Mouse (Mus musculus): ENCODE measurements at regions not wholly inside any gene's neighbourhood (a gene's known extent, or its start where the extent isn't known, plus 50 kb on each side); places are given as distances from the start of the nearest gene placed in this dataset.
"Not testable (repeated sequence)": the region's sequence is repeated elsewhere in the genome, so short reads cannot be mapped to it uniquely, and the experiment has no call there.

GRCm38 (mm10) chr2:53728693-53729092 lies 356.7 kb downstream of the Rprm start:
- ATAC-seq (ENCODE audit: low FRiP score) (no peak), DNase-seq (ENCODE audit: low spot score) (no peak)

GRCm38 (mm10) chr2:53730451-53730850 lies 354.9 kb downstream of the Rprm start:
- Histone ChIP-seq H3K4me3 (ENCODE audit: low read depth, low read length) (no peak overlapping the region), H3K4me1 (replicated peaks; ENCODE audit: control insufficient read depth, insufficient read depth, low read length) (no peaks in the 10 kb centered on the region), H3K27ac (ENCODE audit: low read depth, low read length) (no peak overlapping the region), H3K36me3 (ENCODE audit: control insufficient read depth, insufficient read depth, low read length) (no peaks in the 10 kb centered on the region), H3K9me3 (ENCODE audit: control insufficient read depth, low read length) (no peaks in the 10 kb centered on the region), H3K9ac (ENCODE audit: low read depth, low read length) (no peak overlapping the region), H3K27me3 (ENCODE audit: control insufficient read depth, insufficient read depth, low read length) (no peaks in the 10 kb centered on the region), H3K4me2 (replicated peaks; ENCODE audit: low read depth, low read length) (no peak overlapping the region)
- 96% methylated on average over 2 of the region's 2 CpGs for WGBS
- no peak for ATAC-seq (ENCODE audit: low FRiP score)
- no peak for DNase-seq (ENCODE audit: low spot score)

More at GRCm38 (mm10) chr2:53728693-53729092, 356.7 kb downstream of the Rprm start:
- Histone ChIP-seq H3K27me3 (ENCODE audit: control insufficient read depth, insufficient read depth, low read length) (no peaks in the 10 kb centered on the region), H3K4me3 (ENCODE audit: low read depth, low read length) (no peak overlapping the region), H3K36me3 (ENCODE audit: control insufficient read depth, insufficient read depth, low read length) (no peaks in the 10 kb centered on the region), H3K9me3 (ENCODE audit: control insufficient read depth, low read length) (no peaks in the 10 kb centered on the region), H3K27ac (ENCODE audit: low read depth, low read length) (no peak overlapping the region), H3K9ac (ENCODE audit: low read depth, low read length) (no peak overlapping the region), H3K4me2 (replicated peaks; ENCODE audit: low read depth, low read length) (no peak overlapping the region), H3K4me1 (replicated peaks; ENCODE audit: control insufficient read depth, insufficient read depth, low read length) (no peaks in the 10 kb centered on the region)

- no peak for ATAC-seq (ENCODE audit: low FRiP score)
- Histone ChIP-seq H3K27ac (ENCODE audit: low read depth, low read length) (no peak overlapping the region), H3K9me3 (ENCODE audit: control insufficient read depth, low read length) (no peaks in the 10 kb centered on the region), H3K9ac (ENCODE audit: low read depth, low read length) (no peak overlapping the region), H3K4me3 (ENCODE audit: low read depth, low read length) (no peak overlapping the region), H3K4me2 (replicated peaks; ENCODE audit: low read depth, low read length) (no peak overlapping the region), H3K36me3 (ENCODE audit: control insufficient read depth, insufficient read depth, low read length) (no peaks in the 10 kb centered on the region), H3K27me3 (ENCODE audit: control insufficient read depth, insufficient read depth, low read length) (no peaks in the 10 kb centered on the region), H3K4me1 (replicated peaks; ENCODE audit: control insufficient read depth, insufficient read depth, low read length) (no peaks in the 10 kb centered on the region)
- WGBS = 92% methylated on average over 2 of the region's 2 CpGs
- no peak for DNase-seq (ENCODE audit: low spot score)
Observed at GRCm38 (mm10) chr2:53763486-53763885, 321.9 kb downstream of the Rprm start.

GRCm38 (mm10) chr2:53782035-53782434 lies 303.3 kb downstream of the Rprm start:
- H3K27ac ChIP-seq (ENCODE audit: low read depth, low read length); H3K4me3 ChIP-seq (ENCODE audit: low read depth, low read length); DNase-seq (ENCODE audit: low spot score); H3K9me3 ChIP-seq (ENCODE audit: control insufficient read depth, low read length); H3K9ac ChIP-seq (ENCODE audit: low read depth, low read length); H3K4me2 ChIP-seq (replicated peaks; ENCODE audit: low read depth, low read length); H3K4me1 ChIP-seq (replicated peaks; ENCODE audit: control insufficient read depth, insufficient read depth, low read length); H3K27me3 ChIP-seq (ENCODE audit: control insufficient read depth, insufficient read depth, low read length); H3K36me3 ChIP-seq (ENCODE audit: control insufficient read depth, insufficient read depth, low read length); ATAC-seq (ENCODE audit: low FRiP score): not testable (repeated sequence)
- 89% methylated on average over 2 of the region's 6 CpGs for WGBS

GRCm38 (mm10) chr2:53788599-53788998 lies 296.8 kb downstream of the Rprm start:
- H3K27ac ChIP-seq (ENCODE audit: low read depth, low read length); H3K4me1 ChIP-seq (replicated peaks; ENCODE audit: control insufficient read depth, insufficient read depth, low read length); H3K36me3 ChIP-seq (ENCODE audit: control insufficient read depth, insufficient read depth, low read length); H3K27me3 ChIP-seq (ENCODE audit: control insufficient read depth, insufficient read depth, low read length); DNase-seq (ENCODE audit: low spot score); ATAC-seq (ENCODE audit: low FRiP score); H3K9me3 ChIP-seq (ENCODE audit: control insufficient read depth, low read length); H3K4me3 ChIP-seq (ENCODE audit: low read depth, low read length); H3K4me2 ChIP-seq (replicated peaks; ENCODE audit: low read depth, low read length); H3K9ac ChIP-seq (ENCODE audit: low read depth, low read length): not testable (repeated sequence)
- 88% methylated on average over 2 of the region's 6 CpGs for WGBS

GRCm38 (mm10) chr2:53796605-53797004 lies 288.7 kb downstream of the Rprm start:
- 91% methylated on average over 1 of the region's 1 CpGs for WGBS
- H3K9ac ChIP-seq (ENCODE audit: low read depth, low read length) = no peak overlapping the region
- H3K36me3 ChIP-seq (ENCODE audit: control insufficient read depth, insufficient read depth, low read length) = no peaks in the 10 kb centered on the region
- no peak overlapping the region for H3K4me3 ChIP-seq (ENCODE audit: low read depth, low read length)
- DNase-seq (ENCODE audit: low spot score) (no peak), ATAC-seq (ENCODE audit: low FRiP score) (no peak)
- no peaks in the 10 kb centered on the region for H3K4me1 ChIP-seq (replicated peaks; ENCODE audit: control insufficient read depth, insufficient read depth, low read length)
- no peak overlapping the region for H3K27ac ChIP-seq (ENCODE audit: low read depth, low read length)
- no peak overlapping the region for H3K4me2 ChIP-seq (replicated peaks; ENCODE audit: low read depth, low read length)
- H3K27me3 ChIP-seq (ENCODE audit: control insufficient read depth, insufficient read depth, low read length) = no peaks in the 10 kb centered on the region
- H3K9me3 ChIP-seq (ENCODE audit: control insufficient read depth, low read length) = no peaks in the 10 kb centered on the region

GRCm38 (mm10) chr2:53803666-53804065 lies 281.7 kb downstream of the Rprm start:
- Histone ChIP-seq H3K4me1 (replicated peaks; ENCODE audit: control insufficient read depth, insufficient read depth, low read length) (no peaks in the 10 kb centered on the region), H3K4me2 (replicated peaks; ENCODE audit: low read depth, low read length) (no peak overlapping the region), H3K4me3 (ENCODE audit: low read depth, low read length) (no peak overlapping the region), H3K9me3 (ENCODE audit: control insufficient read depth, low read length) (no peaks in the 10 kb centered on the region), H3K27ac (ENCODE audit: low read depth, low read length) (no peak overlapping the region), H3K36me3 (ENCODE audit: control insufficient read depth, insufficient read depth, low read length) (no peaks in the 10 kb centered on the region), H3K9ac (ENCODE audit: low read depth, low read length) (no peak overlapping the region), H3K27me3 (ENCODE audit: control insufficient read depth, insufficient read depth, low read length) (no peaks in the 10 kb centered on the region)
- ATAC-seq (ENCODE audit: low FRiP score) (no peak), DNase-seq (ENCODE audit: low spot score) (no peak)

- H3K27me3 ChIP-seq (ENCODE audit: control insufficient read depth, insufficient read depth, low read length) = no peaks in the 10 kb centered on the region
- no peak overlapping the region for H3K9ac ChIP-seq (ENCODE audit: low read depth, low read length)
- H3K36me3 ChIP-seq (ENCODE audit: control insufficient read depth, insufficient read depth, low read length) = no peaks in the 10 kb centered on the region
- no peaks in the 10 kb centered on the region for H3K9me3 ChIP-seq (ENCODE audit: control insufficient read depth, low read length)
- ATAC-seq (ENCODE audit: low FRiP score) (no peak), DNase-seq (ENCODE audit: low spot score) (no peak)
- H3K4me1 ChIP-seq (replicated peaks; ENCODE audit: control insufficient read depth, insufficient read depth, low read length) = no peaks in the 10 kb centered on the region
- H3K4me2 ChIP-seq (replicated peaks; ENCODE audit: low read depth, low read length) = no peak overlapping the region
- H3K27ac ChIP-seq (ENCODE audit: low read depth, low read length) = no peak overlapping the region
- 73% methylated on average over 1 of the region's 1 CpGs for WGBS
- no peak overlapping the region for H3K4me3 ChIP-seq (ENCODE audit: low read depth, low read length)
Observed at GRCm38 (mm10) chr2:53850815-53851528, 234.4 kb downstream of the Rprm start.
